Mouse (Mus musculus): ENCODE measurements at regions not wholly inside any gene's neighbourhood (a gene's known extent, or its start where the extent isn't known, plus 50 kb on each side); places are given as distances from the start of the nearest gene placed in this dataset.

DNA sequence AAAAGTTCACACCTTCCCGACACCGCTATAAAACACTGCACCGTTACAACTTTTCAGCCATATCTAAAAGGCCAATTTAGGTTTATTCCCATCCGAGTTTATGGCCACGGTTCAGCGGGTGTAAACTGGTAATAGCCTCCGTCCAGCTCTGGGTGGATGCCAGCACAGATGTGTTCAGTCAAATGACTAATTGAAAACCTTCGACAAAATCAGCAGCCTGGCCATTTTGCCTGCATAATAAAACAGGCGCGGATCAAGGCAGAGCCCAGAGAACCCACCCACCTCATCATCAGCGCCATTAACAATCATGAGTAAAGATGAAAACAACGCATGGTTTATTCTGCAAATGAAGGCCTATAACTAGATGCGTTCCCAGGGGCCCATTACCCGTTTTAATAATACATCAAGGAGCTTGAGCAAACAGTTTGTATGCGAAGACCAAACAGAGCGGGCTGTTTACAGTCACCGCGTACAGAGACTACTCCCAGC, 172.1 kb upstream of the Irx3 start:
- in situ Hi-C loops (cut with MboI, MseI) = no loop called here

DNA sequence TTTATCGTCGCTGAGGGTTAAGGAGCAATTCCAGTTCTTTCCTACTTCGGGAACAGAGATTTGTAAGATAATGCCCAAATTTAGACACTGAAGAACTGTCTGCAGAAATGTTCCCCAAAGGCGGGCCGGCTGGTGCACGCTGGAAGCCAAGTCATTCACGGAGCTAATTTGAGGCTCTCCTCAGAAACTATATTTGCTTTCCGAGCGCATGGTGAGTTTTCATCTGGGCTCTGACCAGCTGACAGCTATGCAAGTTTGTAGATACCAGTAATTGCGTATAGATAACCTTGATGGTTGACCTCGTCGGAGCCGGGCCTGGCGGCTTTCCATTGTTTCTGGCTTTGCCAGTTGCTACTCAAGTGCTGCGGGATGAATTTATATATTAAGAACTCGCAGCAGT, 165.5 kb upstream of the Irx3 start:
- in situ Hi-C loops (cut with MboI, MseI) = no loop called here

DNA sequence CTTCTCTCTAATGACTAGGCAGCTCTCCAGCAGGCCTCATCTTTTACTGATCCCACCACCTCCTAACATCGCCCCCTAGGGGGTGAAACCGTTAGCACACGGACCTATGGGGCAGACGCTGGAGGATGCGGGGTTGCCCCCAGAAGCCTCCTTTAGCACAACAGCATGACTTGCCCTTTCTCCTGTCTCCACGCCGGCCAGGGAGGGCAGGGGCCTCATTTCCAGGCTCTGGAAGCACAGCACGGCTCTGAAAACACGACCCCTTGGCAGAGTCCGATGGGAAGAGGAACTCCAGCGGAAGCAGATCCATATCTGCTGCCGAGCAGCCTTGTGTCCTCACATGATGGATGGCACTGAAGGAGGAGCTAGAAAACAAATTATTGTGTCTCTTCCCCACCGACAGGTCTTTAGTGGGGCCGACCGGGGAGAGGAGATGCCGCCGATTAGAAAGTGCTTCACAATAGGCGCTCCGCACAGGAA, 165.1 kb upstream of the Irx3 start:
- in situ Hi-C loops (cut with MboI, MseI) = no loop called here

DNA sequence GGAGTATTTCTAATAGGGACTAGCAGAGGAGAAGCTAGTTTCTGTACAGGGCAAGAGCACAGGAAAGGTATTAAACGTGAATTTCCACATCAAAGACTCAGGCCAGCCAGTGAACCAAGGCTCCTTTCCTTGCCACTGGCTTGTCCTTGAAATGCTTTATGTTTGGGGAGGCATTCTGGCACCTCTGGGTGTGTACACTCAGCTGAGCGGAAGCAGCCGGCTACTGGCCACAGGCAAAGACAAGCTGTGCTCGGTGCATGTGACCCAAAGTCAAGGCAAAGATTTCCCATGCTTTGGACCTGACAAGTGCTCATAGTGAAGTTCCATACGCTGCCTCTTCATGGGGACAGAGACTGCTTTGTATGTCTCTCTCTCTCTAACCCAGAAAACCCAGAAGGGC, 159.8 kb upstream of the Irx3 start:
- in situ Hi-C loops (cut with MboI, MseI) = no loop called here

DNA sequence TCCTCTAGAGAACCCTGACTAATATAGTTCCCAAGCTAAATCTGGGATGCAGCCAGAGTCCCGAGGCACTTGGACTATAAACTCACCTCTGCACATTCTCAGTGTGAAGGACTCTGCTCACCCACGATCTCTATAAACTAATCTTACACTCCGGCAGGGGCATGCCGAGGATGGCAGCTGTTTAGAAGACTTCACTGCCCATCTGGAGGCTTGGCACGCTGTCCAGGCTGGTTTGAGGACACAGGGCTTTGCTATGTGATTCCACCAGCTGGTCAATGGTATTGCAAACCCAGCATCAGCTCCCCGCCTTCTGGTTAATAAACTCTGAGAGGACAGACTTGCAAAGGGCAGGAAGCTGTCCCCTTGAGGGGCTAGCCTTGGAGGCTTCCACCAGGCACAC, 153.3 kb upstream of the Irx3 start:
- in situ Hi-C loops (cut with MboI, MseI) = no loop called here

DNA sequence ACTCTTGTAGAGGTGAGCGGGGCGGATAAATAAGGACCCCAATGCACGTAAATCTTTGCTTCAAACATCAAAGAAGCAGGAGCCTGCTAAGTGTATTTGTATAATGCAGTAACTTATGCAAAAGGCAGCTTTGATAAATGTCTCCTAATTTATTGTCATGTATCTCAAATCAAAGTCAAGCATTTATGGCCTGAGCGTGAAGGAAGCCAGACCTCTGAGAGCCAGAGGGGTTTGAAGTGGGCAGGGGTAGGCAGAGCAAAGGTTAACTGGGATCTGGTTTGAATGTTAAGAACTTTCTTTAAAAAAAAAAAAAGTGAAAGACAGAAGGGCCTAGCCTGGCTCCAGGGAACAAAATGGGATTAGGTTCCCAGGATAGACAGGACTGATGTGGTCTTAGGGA, 151.1 kb upstream of the Irx3 start:
- in situ Hi-C loops (cut with MboI, MseI) = no loop called here

DNA sequence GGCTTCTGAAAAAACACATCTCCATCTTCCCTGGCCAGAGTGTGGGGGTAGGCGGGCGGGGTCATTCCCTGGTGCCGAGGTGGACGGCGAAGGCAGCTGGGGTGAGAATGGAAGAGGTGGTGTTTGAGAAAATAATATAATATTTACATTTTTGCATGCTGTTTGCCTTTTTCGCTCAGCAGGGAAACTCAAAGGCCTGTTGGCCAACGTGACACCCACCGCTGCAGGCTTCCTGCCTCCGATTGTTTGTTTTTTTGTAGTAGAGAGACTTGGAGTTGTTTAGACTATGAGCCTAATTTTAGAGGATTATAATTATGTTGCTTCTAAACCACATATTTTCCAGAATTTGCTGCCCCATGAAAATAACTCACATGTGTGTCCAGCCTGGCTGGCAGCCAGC, 147.2 kb upstream of the Irx3 start:
- in situ Hi-C loops (cut with MboI, MseI) = no loop called here

DNA sequence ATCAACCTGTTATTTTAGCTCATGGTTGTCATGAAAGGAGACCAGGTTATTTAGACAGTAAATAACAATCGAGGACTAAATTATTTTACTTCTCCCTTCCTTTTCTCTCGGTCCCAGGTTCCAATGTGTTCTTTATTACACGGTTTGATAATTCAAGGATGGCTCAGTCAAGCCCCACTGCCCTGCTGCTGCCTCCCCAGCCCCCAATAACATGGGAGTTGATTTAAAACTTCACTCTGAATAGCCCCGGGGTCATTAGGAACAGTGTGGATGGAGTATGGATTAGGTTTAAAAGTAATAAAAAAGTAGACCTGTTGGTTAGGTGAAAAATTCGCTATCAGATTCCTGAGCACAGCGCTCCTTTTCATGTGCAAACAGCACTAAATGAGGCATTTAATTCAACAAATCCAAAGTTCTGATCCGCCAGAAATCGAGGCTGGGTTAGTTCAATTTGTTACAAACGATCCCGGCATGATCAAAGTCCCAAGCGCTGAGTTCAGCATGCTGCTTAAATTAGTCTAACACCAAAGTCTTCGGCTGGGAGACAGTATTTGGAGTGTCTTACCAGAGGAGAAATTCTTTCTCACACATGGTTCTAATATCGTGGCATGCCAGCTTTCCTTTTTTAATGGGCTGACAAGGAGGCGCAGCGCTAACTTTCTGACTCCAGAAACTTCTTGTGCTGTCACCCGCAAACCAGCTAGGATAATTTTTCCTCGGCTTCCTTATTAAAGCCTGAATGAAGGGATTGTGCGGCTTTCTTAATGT, 146.5 kb upstream of the Irx3 start:
- in situ Hi-C loops (cut with MboI, MseI) = no loop called here

DNA sequence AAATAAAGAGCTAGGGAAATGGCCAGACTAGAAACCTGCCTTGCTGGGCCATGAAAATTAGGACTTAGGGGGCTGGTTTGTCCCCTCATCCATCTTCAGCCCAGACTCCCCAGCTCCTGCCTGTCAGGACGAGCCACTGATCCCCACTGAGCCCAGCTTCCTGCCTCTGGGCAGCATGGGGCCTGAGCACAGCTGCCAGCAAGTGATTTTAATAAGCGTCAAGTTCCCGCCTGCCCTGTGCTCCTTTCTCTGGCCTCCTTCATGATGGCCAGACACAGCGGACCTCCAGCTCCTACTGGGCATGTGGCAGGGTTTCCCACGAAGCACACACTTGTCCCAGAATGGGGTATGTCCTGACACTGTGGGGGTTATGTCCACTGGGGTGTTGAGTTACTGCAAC, 139.1 kb upstream of the Irx3 start:
- in situ Hi-C loops (cut with MboI, MseI) = no loop called here

DNA sequence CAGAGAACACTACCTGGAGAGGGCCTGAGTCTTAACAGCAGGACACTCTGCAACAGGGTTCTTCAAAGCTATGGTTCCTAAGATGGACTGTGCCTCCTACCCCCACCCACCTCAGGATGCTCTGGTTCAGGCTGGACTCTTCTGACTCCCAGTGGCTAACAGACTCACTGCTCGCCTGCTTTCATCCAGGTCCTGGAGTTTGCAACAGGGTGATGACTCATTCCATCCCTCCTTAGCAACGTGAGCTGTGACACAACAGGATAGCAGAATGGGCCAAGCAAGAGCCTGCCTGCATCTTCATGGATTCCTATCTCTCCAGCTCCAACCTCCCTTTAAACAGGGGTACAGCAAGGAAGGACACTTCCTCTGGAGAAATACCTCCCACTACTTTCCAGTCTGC, 135.4 kb upstream of the Irx3 start:
- in situ Hi-C loops (cut with MboI, MseI) = no loop called here

DNA sequence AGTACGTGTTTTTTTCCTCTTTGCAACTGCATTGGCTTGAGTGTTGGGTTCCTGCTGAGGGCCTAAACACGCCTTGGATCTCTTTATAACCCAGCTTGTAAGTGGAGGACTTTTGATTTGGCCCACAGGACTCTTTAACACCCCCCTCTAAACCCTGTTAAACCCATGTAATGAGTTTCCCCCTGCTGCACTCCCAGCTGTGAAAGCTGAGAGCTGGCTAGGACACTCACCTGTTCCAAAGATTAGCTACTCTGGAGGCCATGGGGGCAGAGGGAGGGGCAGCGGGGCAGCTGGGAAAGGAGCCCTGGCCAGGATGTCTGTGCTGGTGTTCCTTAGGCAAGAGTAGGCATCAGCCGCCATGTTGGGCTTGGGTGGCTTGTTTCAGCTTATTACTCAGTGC, 128.7 kb upstream of the Irx3 start:
- in situ Hi-C loops (cut with MboI, MseI) = no loop called here

DNA sequence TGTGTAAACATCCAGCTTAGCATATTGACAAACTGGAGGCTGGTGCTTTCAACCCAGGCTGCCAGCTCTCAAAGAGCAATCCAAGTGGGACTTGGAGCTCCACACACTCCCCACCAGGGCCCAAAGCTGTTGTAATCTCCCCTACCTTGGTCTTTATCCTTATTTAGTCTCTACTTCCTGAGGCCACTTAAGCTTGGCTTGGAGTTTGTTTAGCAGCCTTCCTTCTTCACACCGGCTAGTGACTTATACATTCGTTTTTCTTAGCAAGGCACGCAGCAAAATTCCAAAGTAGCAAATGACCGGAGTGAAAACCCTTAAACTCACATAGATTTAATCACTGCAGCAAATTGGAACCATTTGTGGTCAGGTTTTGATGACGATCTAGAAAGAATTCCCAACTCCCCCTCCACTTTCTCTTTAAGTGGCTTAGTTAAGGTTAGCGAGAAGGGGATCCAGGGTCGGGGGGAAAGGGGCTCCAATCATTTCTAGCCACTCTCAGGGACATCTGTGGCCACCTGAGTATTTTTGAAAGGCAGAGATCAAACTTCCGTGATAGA, 124.2 kb upstream of the Irx3 start:
- in situ Hi-C loops (cut with MboI, MseI) = no loop called here

DNA sequence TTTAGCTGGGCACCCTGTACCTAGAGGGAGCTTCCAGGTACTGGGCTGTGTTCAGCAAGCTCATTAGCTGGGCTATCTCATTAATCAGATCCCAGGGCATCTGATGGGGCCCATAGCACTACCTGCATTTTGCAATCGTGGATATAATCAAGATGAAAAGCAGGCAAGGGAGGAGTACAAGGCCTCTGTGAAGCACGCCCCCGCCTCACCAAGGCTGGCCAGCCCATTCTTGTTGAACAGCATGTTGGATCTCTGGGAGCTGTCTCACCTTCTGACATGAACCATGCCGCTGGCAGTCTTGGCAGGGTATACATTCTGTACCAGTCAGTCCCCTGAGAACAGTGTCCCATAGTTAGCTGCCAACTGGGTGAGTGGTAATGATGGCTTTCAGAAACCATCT, 122.3 kb upstream of the Irx3 start:
- in situ Hi-C loops (cut with MboI, MseI) = no loop called here

DNA sequence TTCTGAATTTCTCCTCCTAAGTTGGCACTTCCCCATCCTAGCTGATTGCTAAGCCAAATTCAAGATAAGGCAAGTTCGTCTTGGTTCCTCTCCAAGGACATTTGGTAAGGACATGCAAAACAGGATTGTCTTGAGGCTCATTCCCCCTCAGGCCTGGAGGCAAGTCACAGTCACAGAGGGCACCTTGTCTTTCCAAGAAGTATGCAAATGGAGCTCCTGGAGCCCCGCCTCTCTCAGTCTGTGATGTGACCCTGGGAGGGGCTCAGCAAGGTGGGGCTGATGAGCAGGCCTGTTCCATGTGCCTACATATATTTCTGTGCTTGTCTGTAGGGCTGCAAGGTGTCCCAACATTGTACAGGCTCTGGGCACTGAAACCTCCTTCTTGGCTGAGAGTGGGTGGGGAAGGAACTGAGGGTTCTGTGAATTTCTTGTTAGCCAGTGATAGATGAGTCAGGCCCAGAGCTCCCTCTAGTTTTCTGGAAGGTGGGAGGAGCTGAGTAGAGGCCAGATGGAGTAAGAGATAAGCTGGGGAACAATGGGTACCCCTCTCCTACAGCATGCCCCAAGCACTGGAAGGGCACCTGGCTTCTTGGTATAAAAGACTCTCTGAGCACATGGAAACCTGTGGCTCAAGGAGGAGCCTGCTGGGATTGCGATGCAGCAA, 120.5 kb upstream of the Irx3 start:
- in situ Hi-C loops (cut with MboI, MseI) = no loop called here

DNA sequence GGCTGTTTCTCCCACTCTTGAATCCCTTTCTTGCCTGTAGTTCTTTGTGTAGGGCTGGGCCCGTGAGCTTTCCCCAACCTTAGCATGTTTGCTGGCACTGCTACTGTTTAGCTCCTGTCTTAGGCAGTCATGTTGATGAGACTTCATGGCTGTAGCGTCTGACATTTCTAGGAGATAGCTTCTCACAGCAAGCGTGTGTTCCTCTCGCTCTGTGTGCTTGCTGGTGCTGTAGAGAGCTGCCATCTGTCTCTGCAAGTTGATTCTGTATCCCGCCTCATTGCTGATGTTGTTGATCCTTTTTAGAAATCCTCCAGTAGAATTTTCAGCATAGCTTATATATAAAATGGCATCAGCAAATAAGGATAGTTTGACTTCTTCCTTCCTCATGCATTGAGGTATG, 116.0 kb upstream of the Irx3 start:
- in situ Hi-C loops (cut with MboI, MseI) = no loop called here

DNA sequence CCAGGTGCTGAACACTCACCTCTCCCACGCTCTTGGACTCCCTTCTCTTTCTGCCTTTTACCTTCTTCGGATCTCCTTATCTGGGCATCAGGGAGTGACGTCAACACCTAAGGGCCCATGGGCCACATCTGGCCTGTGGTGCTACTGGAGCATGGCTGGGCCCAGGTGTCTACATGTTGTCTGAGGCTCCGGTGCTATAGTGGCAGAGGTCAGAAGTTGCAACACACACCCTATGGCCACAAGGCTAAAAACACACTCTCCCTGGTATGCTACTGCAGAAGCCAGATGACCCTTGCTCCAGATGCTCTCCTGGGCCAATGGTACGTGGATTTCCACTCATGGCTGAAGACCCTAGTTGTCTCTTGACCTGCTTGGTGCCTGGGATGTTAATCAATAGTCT, 112.1 kb upstream of the Irx3 start:
- in situ Hi-C loops (cut with MboI, MseI) = no loop called here

DNA sequence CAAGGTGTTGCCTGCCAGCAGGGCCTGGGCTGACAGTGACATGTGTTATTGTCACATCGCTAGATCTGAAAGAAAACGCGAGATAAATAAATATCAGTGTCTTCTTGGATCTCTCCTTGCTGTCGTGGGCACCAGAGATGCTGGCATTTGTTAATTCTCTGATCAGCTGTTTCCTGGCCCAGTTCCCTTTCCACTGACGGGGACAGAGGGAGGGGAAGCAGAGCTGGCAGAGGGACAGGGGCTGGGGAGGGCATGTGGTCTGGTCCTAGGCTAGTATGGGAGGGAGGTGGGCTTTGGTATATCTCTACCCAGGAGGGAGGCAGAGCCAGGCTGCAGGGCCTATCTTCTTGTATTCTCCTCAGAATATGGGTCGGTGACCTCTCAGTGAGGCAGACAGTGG, 111.3 kb upstream of the Irx3 start:
- in situ Hi-C loops (cut with MboI, MseI) = no loop called here

DNA sequence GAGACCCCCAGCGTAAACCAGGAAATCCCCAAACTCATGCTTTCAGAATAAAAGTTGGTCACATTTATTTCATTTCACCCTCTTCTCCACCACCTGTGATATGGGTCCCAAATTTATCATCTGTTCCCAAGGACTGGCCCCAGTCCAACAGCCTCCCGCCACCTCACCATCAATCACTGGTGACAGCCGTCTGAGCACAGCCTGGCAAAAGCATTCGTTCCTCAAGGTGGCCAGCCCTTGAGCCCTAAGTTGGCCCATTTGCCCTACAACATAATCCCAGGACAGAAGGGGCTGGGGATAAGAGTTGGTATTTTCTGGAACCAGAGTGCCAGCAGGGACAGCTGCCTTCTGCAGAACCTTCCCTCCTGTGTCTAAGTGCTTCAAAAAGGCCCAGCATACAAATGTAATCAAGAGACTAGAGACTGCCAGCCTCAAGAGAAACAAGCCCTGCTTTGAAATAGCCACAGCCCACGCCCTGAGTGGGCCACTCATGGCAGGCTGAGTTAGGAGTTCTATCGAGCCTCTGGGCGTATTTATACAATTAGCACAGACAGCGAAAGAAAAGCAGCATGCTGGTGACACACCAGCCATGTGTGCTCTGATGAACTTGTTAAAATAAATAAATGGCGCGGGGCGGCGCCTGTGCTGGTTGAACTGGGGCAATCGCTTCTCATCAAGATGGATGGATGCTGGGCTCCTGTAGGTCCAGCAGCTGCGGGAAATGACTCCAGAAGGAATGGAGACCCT, 107.9 kb upstream of the Irx3 start:
- in situ Hi-C loops (cut with MboI, MseI) = no loop called here

DNA sequence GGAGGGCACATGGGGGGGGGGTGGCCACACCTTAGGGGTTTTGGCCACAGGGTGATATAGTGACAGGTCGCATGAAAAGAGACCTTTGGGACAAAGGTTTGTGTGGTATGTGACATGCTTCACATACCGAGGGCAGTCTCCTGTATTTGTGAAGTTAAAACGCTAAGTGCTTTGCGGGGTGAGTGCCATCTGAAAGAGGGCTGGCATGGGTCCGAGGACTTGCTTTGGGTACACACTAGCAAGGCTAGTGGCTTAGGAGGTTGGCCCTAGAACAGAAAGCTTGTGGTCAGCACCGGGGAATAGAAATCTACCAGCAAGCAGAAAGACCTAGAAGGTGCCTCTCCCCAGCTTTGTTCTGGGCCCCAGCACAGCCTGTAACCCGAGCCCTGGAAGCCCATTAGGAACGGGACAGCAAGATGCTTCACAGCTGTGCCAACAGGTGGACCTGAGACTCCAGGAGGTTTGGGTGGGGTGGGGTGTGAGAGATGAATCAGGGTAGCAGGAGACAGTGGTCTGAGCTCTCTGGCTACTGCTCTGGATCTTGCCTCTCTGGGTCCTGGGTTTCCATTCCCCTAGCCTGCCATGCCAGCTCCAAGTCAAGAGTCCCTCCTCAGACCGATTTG, 107.0 kb upstream of the Irx3 start:
- in situ Hi-C loops (cut with MboI, MseI) = no loop called here

DNA sequence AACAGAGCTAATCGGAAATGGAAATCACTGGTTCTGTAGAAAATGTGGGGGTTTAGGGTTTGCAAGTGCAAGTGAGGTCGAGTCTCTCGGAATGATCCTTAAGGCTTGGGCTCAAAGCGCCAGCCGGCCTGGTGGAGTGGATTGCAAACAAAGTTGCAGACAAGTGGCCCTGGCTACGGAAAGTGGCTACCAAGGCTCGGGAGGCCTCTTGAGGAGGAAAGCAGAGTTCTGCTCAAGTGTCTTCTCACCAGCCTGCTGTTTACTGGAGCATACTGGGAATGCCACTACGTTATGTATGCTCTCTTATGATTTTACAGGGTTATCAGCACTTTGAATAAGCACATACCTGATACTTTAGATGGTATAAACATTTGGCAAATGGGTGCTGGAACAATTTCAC, 105.3 kb upstream of the Irx3 start:
- in situ Hi-C loops (cut with MboI, MseI) = no loop called here

DNA sequence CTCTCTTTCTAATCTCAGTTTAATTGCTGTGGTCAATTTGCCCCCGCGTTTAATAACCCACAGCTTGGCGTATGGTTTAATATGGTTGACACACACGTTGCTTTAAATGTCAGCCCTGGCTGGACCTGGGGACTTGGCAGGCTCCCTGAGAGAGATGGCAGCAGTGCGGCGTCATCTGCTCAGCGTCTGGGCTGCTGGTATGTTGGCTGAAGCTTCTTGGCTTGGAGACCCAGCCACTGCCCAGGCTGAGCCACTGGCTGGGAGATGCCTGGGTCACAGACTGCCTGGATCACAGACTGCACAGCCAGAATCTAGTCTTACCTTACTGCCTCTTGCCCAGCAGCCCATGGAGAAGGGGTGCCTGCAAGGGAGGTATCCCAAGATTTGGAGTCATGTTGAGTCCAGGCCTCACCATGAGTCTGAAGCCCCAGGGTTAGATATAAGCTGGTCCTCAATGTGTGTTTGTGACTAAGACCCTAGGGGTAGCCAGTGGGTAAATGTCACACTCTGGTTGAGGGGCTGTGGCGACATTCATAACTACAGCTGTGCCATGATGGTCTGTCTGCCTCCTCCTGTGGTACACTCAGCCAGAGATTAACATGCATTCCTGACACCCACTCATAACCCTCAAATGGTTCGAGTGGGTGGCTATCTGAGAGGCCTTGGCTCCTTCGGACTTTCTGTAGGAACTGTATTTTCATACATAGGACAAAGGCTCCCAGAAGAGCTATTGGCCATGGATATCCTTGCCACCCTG, 99.8 kb upstream of the Irx3 start:
- in situ Hi-C loops (cut with MboI, MseI) = no loop called here
